Mouse (Mus musculus): Measurements from ENCODE around the gene Gm1123. TPM values are rescaled to one million over a fixed set of nuclear protein-coding genes. Genes with fewer than 3 reads are reported as not detected.
A peak's percentile ranks its signal among the peaks of the same experiment; 100 is the strongest.

Gene Gm1123
- polyA plus RNA-seq (2012; rRNA removed), result 0.07 TPM in 1 of 2 replicates, not detected in the other

GRCm38 (mm10) chr9:99035575-99035974, at the start of gene Gm1123:
Gm1123 (minus strand) TSS chr9:99035715.
- Histone ChIP-seq H3K4me1 (ENCODE audit: control insufficient read depth, insufficient read depth, low read length) (no peaks in the 10 kb centered on the region), H3K4me3 (replicated peaks; ENCODE audit: insufficient read depth, low read depth, low read length) (no peak within 1 kb of the TSS), H3K27me3 (ENCODE audit: control insufficient read depth, insufficient read depth, low read length) (no peaks in the 10 kb centered on the region), H3K27ac (ENCODE audit: insufficient read depth, low read length) (no peak within 1 kb of the TSS)
- DNase-seq, result no peak
- WGBS, result 71% methylated on average over 12 of the region's 12 CpGs
- TF ChIP-seq CTCF (IDR thresholded peaks at IDR 0.05; ENCODE audit: borderline replicate concordance, insufficient read depth, low read depth, low read length) (no peak), POLR2A (IDR thresholded peaks at IDR 0.05; ENCODE audit: borderline replicate concordance, insufficient read depth, low read length) (no peak)

DNA sequence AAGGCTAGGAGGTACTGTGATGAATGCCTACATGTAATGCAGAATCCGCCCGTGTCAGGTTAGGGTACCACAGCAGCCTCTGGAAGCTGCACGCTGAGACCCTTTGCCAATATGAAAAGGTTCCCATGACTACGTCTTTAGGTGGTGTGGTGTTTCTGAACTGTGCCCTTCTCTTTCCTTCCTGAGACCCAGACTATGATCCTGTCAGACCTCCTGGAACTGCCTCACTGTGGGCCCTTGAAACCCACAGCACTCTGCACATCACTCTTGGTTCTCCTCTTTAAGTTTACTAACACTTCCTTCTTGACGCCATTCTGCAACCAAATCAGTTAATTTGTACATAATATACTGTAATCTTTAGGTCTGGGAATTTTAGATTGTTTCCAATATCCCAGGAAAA, 46.2 kb upstream of the Gm1123 start:
- WGBS, result 94% methylated on average over 5 of the region's 5 CpGs

DNA sequence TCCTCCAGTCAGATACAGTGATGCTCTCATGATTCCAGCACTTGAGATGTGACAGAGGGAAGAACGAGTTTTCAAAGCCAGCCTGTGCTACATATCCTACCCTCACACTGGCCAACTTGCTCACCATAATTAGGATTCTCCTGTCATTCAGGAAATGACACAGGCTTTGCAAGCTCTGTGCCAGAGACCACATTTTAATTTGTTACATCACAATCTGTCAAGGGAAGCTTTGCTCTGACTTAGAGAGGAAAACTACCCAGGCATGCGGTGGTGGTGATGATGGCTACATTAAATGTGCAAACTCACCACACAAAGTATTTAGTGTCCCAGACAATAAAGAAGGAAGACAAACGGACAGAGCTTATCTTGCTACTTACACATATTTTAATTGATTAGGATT, 45.8 kb upstream of the Gm1123 start:
- Histone ChIP-seq H3K4me3 (replicated peaks; ENCODE audit: insufficient read depth, low read depth, low read length) (no peak overlapping the region), H3K27me3 (ENCODE audit: control insufficient read depth, insufficient read depth, low read length) (no peaks in the 10 kb centered on the region), H3K4me1 (ENCODE audit: control insufficient read depth, insufficient read depth, low read length) (no peaks in the 10 kb centered on the region), H3K27ac (ENCODE audit: insufficient read depth, low read length) (no peak overlapping the region)
- no peak for DNase-seq
- no peak for TF ChIP-seq POLR2A (IDR thresholded peaks at IDR 0.05; ENCODE audit: borderline replicate concordance, insufficient read depth, low read length)
- 85% methylated on average over 3 of the region's 3 CpGs for WGBS

More for the DNA sequence above, 46.2 kb upstream of the Gm1123 start:
- Histone ChIP-seq H3K4me3 (replicated peaks; ENCODE audit: insufficient read depth, low read depth, low read length) (no peak overlapping the region), H3K4me1 (ENCODE audit: control insufficient read depth, insufficient read depth, low read length) (no peaks in the 10 kb centered on the region), H3K27me3 (ENCODE audit: control insufficient read depth, insufficient read depth, low read length) (no peaks in the 10 kb centered on the region), H3K27ac (ENCODE audit: insufficient read depth, low read length) (no peak overlapping the region)
- TF ChIP-seq POLR2A (IDR thresholded peaks at IDR 0.05; ENCODE audit: borderline replicate concordance, insufficient read depth, low read length) (no peak), CTCF (IDR thresholded peaks at IDR 0.05; ENCODE audit: borderline replicate concordance, insufficient read depth, low read depth, low read length) (no peak)
- no peak for DNase-seq

- Histone ChIP-seq H3K4me3 (replicated peaks; ENCODE audit: insufficient read depth, low read depth, low read length) (no peak overlapping the region), H3K27me3 (ENCODE audit: control insufficient read depth, insufficient read depth, low read length) (no peaks in the 10 kb centered on the region), H3K27ac (ENCODE audit: insufficient read depth, low read length) (no peak overlapping the region), H3K4me1 (ENCODE audit: control insufficient read depth, insufficient read depth, low read length) (no peaks in the 10 kb centered on the region)
- no peak for DNase-seq
- 95% methylated on average over 2 of the region's 2 CpGs for WGBS
- TF ChIP-seq POLR2A (IDR thresholded peaks at IDR 0.05; ENCODE audit: borderline replicate concordance, insufficient read depth, low read length) (no peak), CTCF (IDR thresholded peaks at IDR 0.05; ENCODE audit: borderline replicate concordance, insufficient read depth, low read depth, low read length) (no peak)
Observed at GRCm38 (mm10) chr9:99080657-99081056, 45.1 kb upstream of the Gm1123 start.

DNA sequence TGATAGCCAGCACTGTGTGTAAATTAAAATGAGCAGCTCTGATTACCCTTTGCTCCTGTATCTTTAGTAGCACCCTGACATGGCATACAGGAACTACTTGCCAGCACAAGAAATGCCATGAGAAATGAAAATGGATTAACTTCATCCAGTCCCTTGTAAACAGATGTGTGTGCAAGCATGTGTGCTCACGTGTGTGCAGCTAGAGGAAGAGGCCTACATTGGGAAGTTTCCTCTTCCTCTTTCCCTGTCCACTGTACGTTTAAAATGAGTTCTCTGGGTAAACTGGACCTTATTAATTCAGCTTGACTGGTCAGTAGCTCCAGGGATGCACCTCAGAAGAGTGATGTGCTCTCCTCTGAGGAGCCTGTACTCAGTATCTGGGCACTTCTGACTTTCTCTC, 38.9 kb upstream of the Gm1123 start:
- 61% methylated on average over 2 of the region's 2 CpGs for WGBS
- no peak for DNase-seq

DNA sequence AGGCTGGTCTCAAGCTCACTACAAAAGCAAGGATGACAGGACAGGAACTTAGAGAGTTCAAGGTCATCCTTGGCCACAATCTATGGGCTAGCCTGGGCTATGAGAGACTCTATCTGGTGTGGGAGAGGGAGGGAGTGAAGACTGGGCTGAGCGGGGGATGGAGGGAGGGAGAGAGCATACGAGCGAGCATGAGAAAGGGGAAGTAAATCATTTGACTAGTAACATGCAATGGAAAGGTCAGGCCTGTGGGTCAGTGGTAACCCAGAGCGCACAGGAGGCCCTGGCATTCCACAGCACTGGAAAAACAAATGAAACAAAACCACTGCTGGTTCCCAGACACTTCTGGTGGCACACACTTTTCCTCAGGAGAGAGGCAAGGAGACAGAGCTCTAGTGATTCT, 37.0 kb upstream of the Gm1123 start:
- 73% methylated on average over 4 of the region's 4 CpGs for WGBS
- DNase-seq, result no peak
- TF ChIP-seq POLR2A (IDR thresholded peaks at IDR 0.05; ENCODE audit: borderline replicate concordance, insufficient read depth, low read length), result no peak
- TF ChIP-seq CTCF (IDR thresholded peaks at IDR 0.05; ENCODE audit: borderline replicate concordance, insufficient read depth, low read depth, low read length), result no peak
- H3K4me1 ChIP-seq (ENCODE audit: control insufficient read depth, insufficient read depth, low read length), result no peaks in the 10 kb centered on the region
- H3K27me3 ChIP-seq (ENCODE audit: control insufficient read depth, insufficient read depth, low read length), result no peaks in the 10 kb centered on the region
- H3K27ac ChIP-seq (ENCODE audit: insufficient read depth, low read length), result no peak overlapping the region
- H3K4me3 ChIP-seq (replicated peaks; ENCODE audit: insufficient read depth, low read depth, low read length), result no peak overlapping the region

More for the DNA sequence above, 38.9 kb upstream of the Gm1123 start:
- no peak for TF ChIP-seq CTCF (IDR thresholded peaks at IDR 0.05; ENCODE audit: borderline replicate concordance, insufficient read depth, low read depth, low read length)
- no peak for TF ChIP-seq POLR2A (IDR thresholded peaks at IDR 0.05; ENCODE audit: borderline replicate concordance, insufficient read depth, low read length)
- Histone ChIP-seq H3K4me3 (replicated peaks; ENCODE audit: insufficient read depth, low read depth, low read length) (no peak overlapping the region), H3K27me3 (ENCODE audit: control insufficient read depth, insufficient read depth, low read length) (no peaks in the 10 kb centered on the region), H3K27ac (ENCODE audit: insufficient read depth, low read length) (no peak overlapping the region), H3K4me1 (ENCODE audit: control insufficient read depth, insufficient read depth, low read length) (no peaks in the 10 kb centered on the region)

DNA sequence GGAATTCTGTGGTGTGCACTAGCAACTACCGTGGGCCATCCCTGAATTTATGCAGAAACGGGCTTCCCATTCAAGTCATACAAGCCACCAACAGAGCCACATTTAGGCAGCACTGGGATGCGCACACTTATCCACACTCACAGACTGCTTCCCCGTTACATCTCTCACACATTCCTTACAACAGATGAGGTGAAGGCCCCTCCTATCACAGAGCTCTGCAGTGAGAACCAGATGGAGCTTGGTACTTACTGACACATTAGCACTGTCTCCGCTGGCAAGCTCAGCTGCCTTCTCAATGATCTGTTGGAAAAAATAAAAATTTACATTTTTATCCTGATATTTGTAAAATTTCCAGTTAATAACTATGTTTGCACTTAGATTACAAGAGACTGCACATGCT, 29.8 kb upstream of the Gm1123 start:
- DNase-seq, result no peak
- Histone ChIP-seq H3K4me1 (ENCODE audit: control insufficient read depth, insufficient read depth, low read length) (no peaks in the 10 kb centered on the region), H3K4me3 (replicated peaks; ENCODE audit: insufficient read depth, low read depth, low read length) (no peak overlapping the region), H3K27ac (ENCODE audit: insufficient read depth, low read length) (no peak overlapping the region), H3K27me3 (ENCODE audit: control insufficient read depth, insufficient read depth, low read length) (no peaks in the 10 kb centered on the region)
- WGBS, result 82% methylated on average over 5 of the region's 5 CpGs
- no peak for TF ChIP-seq CTCF (IDR thresholded peaks at IDR 0.05; ENCODE audit: borderline replicate concordance, insufficient read depth, low read depth, low read length)
- TF ChIP-seq POLR2A (IDR thresholded peaks at IDR 0.05; ENCODE audit: borderline replicate concordance, insufficient read depth, low read length), result no peak

DNA sequence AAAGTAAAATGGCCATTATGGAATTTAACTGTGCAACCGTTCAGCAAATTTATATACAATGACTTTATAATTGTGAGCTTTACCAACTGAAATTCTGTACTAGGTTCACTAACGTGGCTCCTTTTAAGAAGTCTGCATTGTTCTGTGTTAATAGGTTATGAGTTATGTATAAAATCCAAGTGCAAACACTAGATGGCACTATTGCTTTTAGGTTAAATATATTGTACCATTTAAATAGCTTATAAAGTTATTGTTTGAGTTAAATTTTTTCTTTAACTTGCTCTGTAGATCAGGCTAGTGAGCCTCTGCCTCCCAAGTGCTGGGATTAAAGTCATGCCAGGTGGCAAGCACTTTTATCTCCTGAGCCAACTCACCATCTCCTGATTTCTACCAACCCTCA, 28.7 kb upstream of the Gm1123 start:
- no peaks in the 10 kb centered on the region for H3K4me1 ChIP-seq (ENCODE audit: control insufficient read depth, insufficient read depth, low read length)
- TF ChIP-seq CTCF (IDR thresholded peaks at IDR 0.05; ENCODE audit: borderline replicate concordance, insufficient read depth, low read depth, low read length) (no peak), POLR2A (IDR thresholded peaks at IDR 0.05; ENCODE audit: borderline replicate concordance, insufficient read depth, low read length) (no peak)
- DNase-seq, result peak in 1 of 2 experiments; percentile 20
- H3K27ac ChIP-seq (ENCODE audit: insufficient read depth, low read length), result no peak overlapping the region
- WGBS, result 54% methylated on average over 2 of the region's 2 CpGs
- H3K4me3 ChIP-seq (replicated peaks; ENCODE audit: insufficient read depth, low read depth, low read length), result no peak overlapping the region
- no peaks in the 10 kb centered on the region for H3K27me3 ChIP-seq (ENCODE audit: control insufficient read depth, insufficient read depth, low read length)

Measured in cerebellum, adult 2 months (tissue).